8 mouse cellular contexts compared by ENCODE assay signal in the genomic region with DNA sequence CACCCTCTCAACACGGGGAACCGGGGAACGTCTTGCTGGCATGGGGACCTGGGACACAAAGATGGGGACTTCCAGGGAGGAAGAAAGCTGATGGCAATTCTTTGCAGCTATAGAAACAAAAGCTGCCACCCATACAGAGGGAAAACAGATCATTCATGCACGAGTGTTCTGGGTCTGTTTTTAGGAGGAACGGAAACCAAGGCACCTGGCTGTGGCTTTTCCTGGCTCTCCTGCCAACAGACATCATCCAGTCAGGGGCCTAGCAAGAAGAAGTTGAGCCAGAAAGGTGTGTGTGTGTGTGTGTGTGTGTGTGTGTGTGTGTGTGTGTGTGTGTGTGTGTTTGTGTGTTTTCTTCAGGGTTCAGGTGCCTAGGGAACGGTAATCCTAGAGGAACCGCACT. TPM values are rescaled to one million over a fixed set of nuclear protein-coding genes. Genes with fewer than 3 reads are reported as not detected.
DNase-seq lines count a peak whose midpoint lies in the region; ATAC-seq and TF ChIP-seq lines count a peak whose summit lies in the region.

TSS of gene Erich3 (plus strand) at position 315 of the 400 bp plus-strand sequence.

- H3K4me2 ChIP-seq in embryonic facial prominence, embryonic 11.5 days (ENCODE audit: low read depth, low read length): peak within 1 kb of the TSS; percentile 69
- H3K4me2 ChIP-seq in hindbrain, embryonic 12.5 days (replicated peaks): peak within 1 kb of the TSS; percentile 59
- peak within 1 kb of the TSS; percentile 63 for H3K4me2 ChIP-seq in midbrain, embryonic 16.5 days (ENCODE audit: low read length)

- H3K4me3 ChIP-seq in layer of hippocampus, adult 2 months: peak within 1 kb of the TSS; percentile 65
- peak within 1 kb of the TSS; percentile 31 for H3K4me3 ChIP-seq in embryonic facial prominence, embryonic 11.5 days (ENCODE audit: low read depth, low read length)
- peak within 1 kb of the TSS; percentile 37 for H3K4me3 ChIP-seq in hindbrain, embryonic 12.5 days
- H3K4me3 ChIP-seq in midbrain, embryonic 16.5 days (ENCODE audit: low read depth, low read length): peak within 1 kb of the TSS; percentile 35

- no peak for ATAC-seq in embryonic facial prominence, embryonic 11.5 days (replicated peaks; ENCODE audit: insufficient number of reproducible peaks, low FRiP score, low TSS enrichment, low read depth)
- 0 out of 2 replicates have a peak, but pooled peaks have one; percentile 1 for ATAC-seq in hindbrain, embryonic 12.5 days (ENCODE audit: low FRiP score)
- ATAC-seq in midbrain, embryonic 16.5 days: peak; percentile 18; the same call in 1 of the 2 replicates

- H3K9me3 ChIP-seq in embryonic facial prominence, embryonic 11.5 days (replicated peaks; ENCODE audit: control insufficient read depth, low read length): no peaks in the 10 kb centered on the region
- H3K9me3 ChIP-seq in hindbrain, embryonic 12.5 days (replicated peaks): no peaks in the 10 kb centered on the region
- no peaks in the 10 kb centered on the region for H3K9me3 ChIP-seq in midbrain, embryonic 16.5 days (replicated peaks; ENCODE audit: control insufficient read depth, low read length, poor library complexity, severe bottlenecking)

- peak within 1 kb of the TSS; percentile 97 for H3K27ac ChIP-seq in layer of hippocampus, adult 2 months
- no peak within 1 kb of the TSS for H3K27ac ChIP-seq in embryonic facial prominence, embryonic 11.5 days (replicated peaks; ENCODE audit: low read depth, low read length)
- H3K27ac ChIP-seq in hindbrain, embryonic 12.5 days: peak within 1 kb of the TSS; percentile 79
- peak within 1 kb of the TSS; percentile 88 for H3K27ac ChIP-seq in midbrain, embryonic 16.5 days (ENCODE audit: low read length)

- no peak for DNase-seq in layer of hippocampus, adult 2 months (ENCODE audit: low spot score in 2 of 2)
- no peak for DNase-seq in layer of hippocampus, adult 9-11 months
- DNase-seq in embryonic facial prominence, embryonic 11.5 days (ENCODE audit: low spot score): no peak
- DNase-seq in adrenal gland, postnatal 4 days (ENCODE audit: low spot score in 2 of 2): no peak
- DNase-seq in gastrocnemius, adult 8-10 months (ENCODE audit: low spot score in 2 of 2): no peak
- DNase-seq in ovary, postnatal 10 days (ENCODE audit: low spot score): no peak

- no peak for TF ChIP-seq CTCF in layer of hippocampus, adult 2 months (conservative IDR thresholded peaks at IDR 0.05)

- peaks cover 13% of the 10 kb centered on the region for H3K27me3 ChIP-seq in embryonic facial prominence, embryonic 11.5 days (ENCODE audit: control insufficient read depth, insufficient read depth, low read length)
- H3K27me3 ChIP-seq in hindbrain, embryonic 12.5 days: peaks cover 14% of the 10 kb centered on the region
- no peaks in the 10 kb centered on the region for H3K27me3 ChIP-seq in midbrain, embryonic 16.5 days (ENCODE audit: control insufficient read depth, insufficient read depth, low read depth, low read length)

- peak within 1 kb of the TSS; percentile 7; the same call in 1 of the 2 replicates for H3K9ac ChIP-seq in embryonic facial prominence, embryonic 11.5 days (replicated peaks; ENCODE audit: low read length)
- peak within 1 kb of the TSS; percentile 49; the same call in 1 of the 2 replicates for H3K9ac ChIP-seq in hindbrain, embryonic 12.5 days
- peak within 1 kb of the TSS; percentile 66 for H3K9ac ChIP-seq in midbrain, embryonic 16.5 days (ENCODE audit: low read depth, low read length)

- H3K4me1 ChIP-seq in embryonic facial prominence, embryonic 11.5 days (ENCODE audit: control insufficient read depth, insufficient read depth, low read length): no peaks in the 10 kb centered on the region; the same call in 1 of the 2 replicates
- H3K4me1 ChIP-seq in hindbrain, embryonic 12.5 days: peaks cover 12% of the 10 kb centered on the region
- peaks cover 12% of the 10 kb centered on the region for H3K4me1 ChIP-seq in midbrain, embryonic 16.5 days (ENCODE audit: control insufficient read depth, insufficient read depth, low read length)

- no peaks in the 10 kb centered on the region for H3K36me3 ChIP-seq in embryonic facial prominence, embryonic 11.5 days (replicated peaks; ENCODE audit: control insufficient read depth, insufficient read depth, low read depth, low read length)
- H3K36me3 ChIP-seq in hindbrain, embryonic 12.5 days: no peaks in the 10 kb centered on the region
- H3K36me3 ChIP-seq in midbrain, embryonic 16.5 days (ENCODE audit: control insufficient read depth, insufficient read depth, low read length): no peaks in the 10 kb centered on the region

- 30% methylated on average over 7 of the region's 7 CpGs for WGBS in embryonic facial prominence, embryonic 11.5 days
- WGBS in hindbrain, embryonic 12.5 days: 27% methylated on average over 7 of the region's 7 CpGs
- WGBS in midbrain, embryonic 16.5 days: 23% methylated on average over 7 of the region's 7 CpGs

RNA-seq across cellular contexts. Expression of gene Erich3, which starts in this region (rescaled TPM):
- total RNA-seq in layer of hippocampus, adult 2 months (2021): 1 to 10 TPM; 7.7 TPM
- 0.17 and 0.39 TPM in 2 replicates for polyA plus RNA-seq in embryonic facial prominence, embryonic 11.5 days (2014; fragmentation: Nextera tagmentation; extraction: Ambion mirVana)
- 1.3 and 1.5 TPM in 2 replicates for polyA plus RNA-seq in hindbrain, embryonic 12.5 days (2016; fragmentation: Nextera tagmentation; extraction: Ambion mirVana)
- polyA plus RNA-seq in midbrain, embryonic 16.5 days (2015; fragmentation: Nextera tagmentation; extraction: Ambion mirVana): 2.8 and 3.3 TPM in 2 replicates
- 1 to 10 TPM in 1 of 2 experiments, under 1 TPM in 1; 0.67 to 1.0 TPM for total RNA-seq in adrenal gland, postnatal 4 days (2021)
- total RNA-seq in gastrocnemius, adult 8-10 months (2022): under 1 TPM in 3 of 4 experiments, not detected in 1; 0.13 to 0.47 (median 0.15) TPM

Comparison
In these comparisons a context has a peak if more than half of its experiments do, and no peak if none do; other contexts are left out.
1. RNA of gene Erich3 (total RNA-seq): 7.7 TPM in layer of hippocampus, adult 2 months; 0.67 to 1.0 TPM in adrenal gland, postnatal 4 days and 0.13 to 0.47 TPM in gastrocnemius, adult 8-10 months; every median in the first group is over 4 times any median in the second.
2. H3K9ac ChIP-seq: peak in every context shown above with its lines; median percentile 66 in midbrain, embryonic 16.5 days; 49 in hindbrain, embryonic 12.5 days; 7 in embryonic facial prominence, embryonic 11.5 days.
3. Peak in every context shown above with its lines, with median percentiles within 50 percentile points of each other: H3K4me3 ChIP-seq and H3K4me2 ChIP-seq.